Mouse (Mus musculus): ENCODE measurements at regions not wholly inside any gene's neighbourhood (a gene's known extent, or its start where the extent isn't known, plus 50 kb on each side); places are given as distances from the start of the nearest gene placed in this dataset.

DNA sequence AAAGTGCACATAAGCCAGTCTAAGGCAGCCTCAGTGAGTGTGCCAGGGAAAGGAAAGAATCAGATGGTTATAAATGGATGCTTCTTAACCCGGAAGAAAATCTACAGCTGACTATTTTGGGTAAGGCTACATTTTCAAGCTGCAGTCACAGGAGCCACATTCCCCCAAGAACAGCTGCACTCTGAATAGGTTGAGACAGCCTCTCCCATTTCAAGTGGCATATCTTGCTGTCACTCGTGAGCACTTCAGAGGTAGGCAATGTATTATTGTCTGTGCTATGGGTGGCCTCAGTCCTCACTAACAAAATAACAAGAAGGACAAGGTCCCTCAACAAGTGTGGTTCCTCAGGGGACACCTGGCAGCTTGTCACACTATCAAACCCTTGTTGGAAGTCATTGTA lies 568.1 kb downstream of the Adgrl2 start:
- TF ChIP-seq CTCF (IDR thresholded peaks at IDR 0.05; ENCODE audit: borderline replicate concordance, insufficient read depth, low read depth, low read length) (no peak), POLR2A (IDR thresholded peaks at IDR 0.05; ENCODE audit: borderline replicate concordance, insufficient read depth, low read length) (no peak)

Data from cerebellum, adult 2 months (tissue).